Mouse (Mus musculus): ENCODE data around the gene Cacna1h. TPM values are rescaled to one million over a fixed set of nuclear protein-coding genes. Genes with fewer than 3 reads are reported as not detected.

Gene Cacna1h
- polyA plus RNA-seq, 1 experiment: 78.4 TPM

GRCm38 (mm10) chr17:25401491-25401890 is 32.1 kb downstream of the Cacna1h start:
- TF ChIP-seq POLR2A (IDR thresholded peaks at IDR 0.05; ENCODE audit: control insufficient read depth, low read depth, low read length): no peak
- TF ChIP-seq CTCF (IDR thresholded peaks at IDR 0.05; ENCODE audit: control insufficient read depth, insufficient read depth, insufficient replicate concordance, low read depth, low read length): no peak
- H3K4me1 ChIP-seq (ENCODE audit: control insufficient read depth, insufficient read depth, low read length): peaks cover 3% of the 10 kb centered on the region
- no peaks in the 10 kb centered on the region for H3K27me3 ChIP-seq (ENCODE audit: control insufficient read depth, insufficient read depth, low read length)
- no peak overlapping the region for H3K27ac ChIP-seq (ENCODE audit: control insufficient read depth, insufficient read depth, low read depth, low read length)
- H3K4me3 ChIP-seq (ENCODE audit: control insufficient read depth, low read depth, low read length): no peak overlapping the region
- H3K36me3 ChIP-seq (ENCODE audit: control insufficient read depth, insufficient read depth, low read length): no peaks in the 10 kb centered on the region

GRCm38 (mm10) chr17:25400443-25400842 is 33.1 kb downstream of the Cacna1h start:
- peaks cover 3% of the 10 kb centered on the region; the same call in 1 of the 2 replicates for H3K4me1 ChIP-seq (ENCODE audit: control insufficient read depth, insufficient read depth, low read length)
- H3K36me3 ChIP-seq (ENCODE audit: control insufficient read depth, insufficient read depth, low read length): no peaks in the 10 kb centered on the region
- H3K27ac ChIP-seq (ENCODE audit: control insufficient read depth, insufficient read depth, low read depth, low read length): no peak overlapping the region
- H3K27me3 ChIP-seq (ENCODE audit: control insufficient read depth, insufficient read depth, low read length): no peaks in the 10 kb centered on the region
- H3K4me3 ChIP-seq (ENCODE audit: control insufficient read depth, low read depth, low read length): no peak overlapping the region
- TF ChIP-seq CTCF (IDR thresholded peaks at IDR 0.05; ENCODE audit: control insufficient read depth, insufficient read depth, insufficient replicate concordance, low read depth, low read length) (no peak), POLR2A (IDR thresholded peaks at IDR 0.05; ENCODE audit: control insufficient read depth, low read depth, low read length) (no peak)

- no peaks in the 10 kb centered on the region for H3K36me3 ChIP-seq (ENCODE audit: control insufficient read depth, insufficient read depth, low read length)
- no peaks in the 10 kb centered on the region for H3K27me3 ChIP-seq (ENCODE audit: control insufficient read depth, insufficient read depth, low read length)
- H3K4me1 ChIP-seq (ENCODE audit: control insufficient read depth, insufficient read depth, low read length): no peaks in the 10 kb centered on the region
- H3K4me3 ChIP-seq (ENCODE audit: control insufficient read depth, low read depth, low read length): no peak overlapping the region
- H3K27ac ChIP-seq (ENCODE audit: control insufficient read depth, insufficient read depth, low read depth, low read length): no peak overlapping the region
- TF ChIP-seq POLR2A (IDR thresholded peaks at IDR 0.05; ENCODE audit: control insufficient read depth, low read depth, low read length): no peak
- no peak for TF ChIP-seq CTCF (IDR thresholded peaks at IDR 0.05; ENCODE audit: control insufficient read depth, insufficient read depth, insufficient replicate concordance, low read depth, low read length)
These were observed 35.1 kb downstream of the Cacna1h start for GRCm38 (mm10) chr17:25398520-25398838.

- H3K36me3 ChIP-seq (ENCODE audit: control insufficient read depth, insufficient read depth, low read length): no peaks in the 10 kb centered on the region
- H3K27me3 ChIP-seq (ENCODE audit: control insufficient read depth, insufficient read depth, low read length): no peaks in the 10 kb centered on the region
- TF ChIP-seq POLR2A (IDR thresholded peaks at IDR 0.05; ENCODE audit: control insufficient read depth, low read depth, low read length): no peak
- TF ChIP-seq CTCF (IDR thresholded peaks at IDR 0.05; ENCODE audit: control insufficient read depth, insufficient read depth, insufficient replicate concordance, low read depth, low read length): peak; percentile 89
- no peak overlapping the region for H3K4me3 ChIP-seq (ENCODE audit: control insufficient read depth, low read depth, low read length)
- no peaks in the 10 kb centered on the region for H3K4me1 ChIP-seq (ENCODE audit: control insufficient read depth, insufficient read depth, low read length)
- no peak overlapping the region for H3K27ac ChIP-seq (ENCODE audit: control insufficient read depth, insufficient read depth, low read depth, low read length)
These were observed 35.6 kb downstream of the Cacna1h start for GRCm38 (mm10) chr17:25397804-25398519.

GRCm38 (mm10) chr17:25394526-25394925 is 39.1 kb downstream of the Cacna1h start:
- H3K36me3 ChIP-seq (ENCODE audit: control insufficient read depth, insufficient read depth, low read length): no peaks in the 10 kb centered on the region
- no peak overlapping the region for H3K4me3 ChIP-seq (ENCODE audit: control insufficient read depth, low read depth, low read length)
- H3K27ac ChIP-seq (ENCODE audit: control insufficient read depth, insufficient read depth, low read depth, low read length): no peak overlapping the region
- no peaks in the 10 kb centered on the region for H3K4me1 ChIP-seq (ENCODE audit: control insufficient read depth, insufficient read depth, low read length)
- no peaks in the 10 kb centered on the region for H3K27me3 ChIP-seq (ENCODE audit: control insufficient read depth, insufficient read depth, low read length)
- TF ChIP-seq POLR2A (IDR thresholded peaks at IDR 0.05; ENCODE audit: control insufficient read depth, low read depth, low read length) (no peak), CTCF (IDR thresholded peaks at IDR 0.05; ENCODE audit: control insufficient read depth, insufficient read depth, insufficient replicate concordance, low read depth, low read length) (0 out of 2 replicates have a peak, but pooled peaks have one; percentile 5)

- Histone ChIP-seq H3K4me3 (ENCODE audit: control insufficient read depth, low read depth, low read length) (no peak overlapping the region), H3K4me1 (ENCODE audit: control insufficient read depth, insufficient read depth, low read length) (no peaks in the 10 kb centered on the region), H3K27me3 (ENCODE audit: control insufficient read depth, insufficient read depth, low read length) (no peaks in the 10 kb centered on the region), H3K27ac (ENCODE audit: control insufficient read depth, insufficient read depth, low read depth, low read length) (no peak overlapping the region), H3K36me3 (ENCODE audit: control insufficient read depth, insufficient read depth, low read length) (no peaks in the 10 kb centered on the region; the same call in 1 of the 2 replicates)
- TF ChIP-seq CTCF (IDR thresholded peaks at IDR 0.05; ENCODE audit: control insufficient read depth, insufficient read depth, insufficient replicate concordance, low read depth, low read length): peak; percentile 16; the same call in 1 of the 2 replicates
- TF ChIP-seq POLR2A (IDR thresholded peaks at IDR 0.05; ENCODE audit: control insufficient read depth, low read depth, low read length): no peak
These were observed 59.6 kb downstream of the Cacna1h start for GRCm38 (mm10) chr17:25374011-25374410.

- TF ChIP-seq CTCF (IDR thresholded peaks at IDR 0.05; ENCODE audit: control insufficient read depth, insufficient read depth, insufficient replicate concordance, low read depth, low read length) (no peak), POLR2A (IDR thresholded peaks at IDR 0.05; ENCODE audit: control insufficient read depth, low read depth, low read length) (no peak)
- Histone ChIP-seq H3K36me3 (ENCODE audit: control insufficient read depth, insufficient read depth, low read length) (no peaks in the 10 kb centered on the region), H3K27me3 (ENCODE audit: control insufficient read depth, insufficient read depth, low read length) (no peaks in the 10 kb centered on the region)
These were observed 61.1 kb downstream of the Cacna1h start for GRCm38 (mm10) chr17:25372491-25372890.

More at GRCm38 (mm10) chr17:25372491-25372890, 61.1 kb downstream of the Cacna1h start:
- H3K4me3 ChIP-seq (ENCODE audit: control insufficient read depth, low read depth, low read length): no peak overlapping the region
- H3K27ac ChIP-seq (ENCODE audit: control insufficient read depth, insufficient read depth, low read depth, low read length): no peak overlapping the region
- no peaks in the 10 kb centered on the region for H3K4me1 ChIP-seq (ENCODE audit: control insufficient read depth, insufficient read depth, low read length)
